Mouse (Mus musculus): Measurements from ENCODE around the gene Tbc1d8. TPM values are rescaled to one million over a fixed set of nuclear protein-coding genes. Genes with fewer than 3 reads are reported as not detected.

Gene Tbc1d8
- polyA plus RNA-seq, 1 experiment from 2014 or later, result 7.8 TPM

- no peaks in the 10 kb centered on the region for H3K27me3 ChIP-seq
- peaks cover 18% of the 10 kb centered on the region for H3K4me1 ChIP-seq
- H3K9me3 ChIP-seq, result no peaks in the 10 kb centered on the region
- WGBS, result under 1% methylated on average over 34 of the region's 34 CpGs
- peak; percentile 57 for ATAC-seq (ENCODE audit: low FRiP score, low read depth)
- H3K4me3 ChIP-seq, result peak overlapping the region; percentile 93
- H3K4me2 ChIP-seq (replicated peaks), result peak overlapping the region; percentile 93
- H3K9ac ChIP-seq (replicated peaks), result peak overlapping the region; percentile 98
- peaks cover 40% of the 10 kb centered on the region for H3K36me3 ChIP-seq
- peak overlapping the region; percentile 92 for H3K27ac ChIP-seq (replicated peaks)
Measured at GRCm38 (mm10) chr1:39368267-39368841, 110.2 kb downstream of the Tbc1d8 start.

- WGBS, result under 1% methylated on average over 62 of the region's 62 CpGs
- no peaks in the 10 kb centered on the region for H3K9me3 ChIP-seq
- peak within 1 kb of the TSS; percentile 92 for H3K27ac ChIP-seq (replicated peaks)
- peaks cover 18% of the 10 kb centered on the region for H3K4me1 ChIP-seq
- peak within 1 kb of the TSS; percentile 93 for H3K4me3 ChIP-seq
- peak; percentile 99 for ATAC-seq (ENCODE audit: low FRiP score, low read depth)
- H3K4me2 ChIP-seq (replicated peaks), result peak within 1 kb of the TSS; percentile 93
- H3K9ac ChIP-seq (replicated peaks), result peak within 1 kb of the TSS; percentile 98
- no peaks in the 10 kb centered on the region for H3K27me3 ChIP-seq
- H3K36me3 ChIP-seq, result peaks cover 34% of the 10 kb centered on the region
Measured at GRCm38 (mm10) chr1:39367601-39368266, 110.8 kb downstream of the Tbc1d8 start, which contains the start of gene Rpl31. Gene Rpl31 (plus strand): TSS chr1:39367842.

DNA sequence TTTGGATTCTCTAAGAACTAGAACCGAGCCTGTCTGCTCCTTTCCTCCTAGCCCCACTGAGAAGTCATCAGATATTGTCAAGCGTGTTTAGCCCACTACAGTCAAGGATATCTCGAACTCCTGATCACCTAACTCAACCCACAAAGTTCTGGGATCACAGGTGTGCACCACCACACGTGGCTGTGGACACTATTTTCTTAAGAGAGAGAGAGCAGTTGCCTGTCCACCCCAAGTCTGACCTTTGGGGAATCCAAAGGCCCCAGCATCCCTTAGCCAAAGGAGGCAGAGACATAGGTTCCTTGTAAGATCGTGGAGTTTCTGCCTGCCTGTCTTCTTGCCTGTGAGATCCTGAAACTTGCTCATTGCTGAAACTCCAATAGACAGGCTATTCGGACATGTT, 111.5 kb downstream of the Tbc1d8 start:
- peak overlapping the region; percentile 56 for H3K27ac ChIP-seq (replicated peaks)
- H3K36me3 ChIP-seq, result peaks cover 27% of the 10 kb centered on the region
- H3K4me3 ChIP-seq, result peak overlapping the region; percentile 93
- H3K4me2 ChIP-seq (replicated peaks), result peak overlapping the region; percentile 93
- H3K4me1 ChIP-seq, result peaks cover 18% of the 10 kb centered on the region
- peak; percentile 24 for ATAC-seq (ENCODE audit: low FRiP score, low read depth)
- 27% methylated on average over 6 of the region's 6 CpGs for WGBS
- H3K9me3 ChIP-seq, result no peaks in the 10 kb centered on the region
- H3K9ac ChIP-seq (replicated peaks), result peak overlapping the region; percentile 56
- 0 out of 2 replicates have a peak, but pooled peaks cover 1% of the 10 kb centered on the region for H3K27me3 ChIP-seq

DNA sequence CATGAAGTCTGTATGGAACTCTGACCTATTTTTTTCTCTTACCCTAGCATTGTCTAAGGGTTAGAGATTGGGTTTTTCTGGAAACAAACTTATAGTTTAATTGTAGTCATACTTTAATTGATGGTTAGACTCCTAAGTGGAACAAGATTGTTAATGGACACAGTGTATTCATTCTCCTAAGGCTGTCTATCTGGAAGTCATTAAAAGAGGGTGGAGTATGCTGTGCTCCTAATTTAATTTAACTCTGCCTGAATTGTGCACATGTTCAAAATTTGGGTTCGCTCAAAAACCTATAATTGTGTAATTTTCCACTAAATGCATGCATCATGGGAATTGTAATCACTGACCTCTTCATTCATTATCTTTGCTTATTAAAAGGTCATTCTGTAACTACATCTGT, 113.0 kb downstream of the Tbc1d8 start:
- 83% methylated on average over 1 of the region's 1 CpGs for WGBS
- Histone ChIP-seq H3K9me3 (no peaks in the 10 kb centered on the region), H3K36me3 (peaks cover 12% of the 10 kb centered on the region), H3K4me3 (no peak overlapping the region), H3K27ac (replicated peaks) (no peak overlapping the region), H3K4me1 (peaks cover 18% of the 10 kb centered on the region), H3K4me2 (replicated peaks) (no peak overlapping the region), H3K9ac (replicated peaks) (no peak overlapping the region), H3K27me3 (0 out of 2 replicates have a peak, but pooled peaks cover 8% of the 10 kb centered on the region)
- no peak for ATAC-seq (ENCODE audit: low FRiP score, low read depth)

DNA sequence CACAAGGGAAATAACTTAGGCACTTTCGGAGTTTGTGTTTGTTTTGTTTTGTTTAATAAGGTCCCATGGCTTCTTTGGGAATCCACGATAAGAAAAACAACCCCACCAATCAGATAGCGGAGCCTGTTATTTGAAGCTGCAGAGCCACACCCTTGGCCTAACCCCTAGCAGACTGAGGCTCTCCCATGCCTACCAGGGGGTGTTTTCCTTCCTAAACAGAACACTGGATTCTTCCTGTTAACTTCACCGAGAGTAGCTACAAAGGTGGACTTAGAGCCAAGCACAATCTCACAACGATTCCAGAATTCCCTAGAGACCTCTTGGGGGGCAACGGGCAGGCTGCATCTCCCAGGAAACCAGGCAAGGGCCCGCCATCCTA, 116.1 kb downstream of the Tbc1d8 start:
- no peak overlapping the region for H3K27ac ChIP-seq (replicated peaks)
- H3K4me1 ChIP-seq, result peaks cover 6% of the 10 kb centered on the region
- H3K9ac ChIP-seq (replicated peaks), result no peak overlapping the region
- peak overlapping the region; percentile 43; the same call in 1 of the 2 replicates for H3K4me2 ChIP-seq (replicated peaks)
- no peaks in the 10 kb centered on the region for H3K9me3 ChIP-seq
- 64% methylated on average over 7 of the region's 7 CpGs for WGBS
- H3K4me3 ChIP-seq, result no peak overlapping the region
- H3K27me3 ChIP-seq, result 0 out of 2 replicates have a peak, but pooled peaks cover 8% of the 10 kb centered on the region
- no peak for ATAC-seq (ENCODE audit: low FRiP score, low read depth)
- H3K36me3 ChIP-seq, result no peaks in the 10 kb centered on the region

GRCm38 (mm10) chr1:39361754-39362514, 116.6 kb downstream of the Tbc1d8 start:
- Histone ChIP-seq H3K4me2 (replicated peaks) (peak overlapping the region; percentile 43), H3K27ac (replicated peaks) (no peak overlapping the region), H3K27me3 (0 out of 2 replicates have a peak, but pooled peaks cover 8% of the 10 kb centered on the region), H3K4me3 (no peak overlapping the region), H3K36me3 (no peaks in the 10 kb centered on the region), H3K4me1 (peaks cover 4% of the 10 kb centered on the region), H3K9me3 (no peaks in the 10 kb centered on the region), H3K9ac (replicated peaks) (peak overlapping the region; percentile 2; the same call in 1 of the 2 replicates)
- 28% methylated on average over 24 of the region's 24 CpGs for WGBS
- 0 out of 2 replicates have a peak, but pooled peaks have one; percentile 19 for ATAC-seq (ENCODE audit: low FRiP score, low read depth)

GRCm38 (mm10) chr1:39349427-39349826, 129.1 kb downstream of the Tbc1d8 start:
- H3K27me3 ChIP-seq, result no peaks in the 10 kb centered on the region
- ATAC-seq (ENCODE audit: low FRiP score, low read depth), result no peak
- WGBS, result 88% methylated on average over 7 of the region's 7 CpGs
- H3K27ac ChIP-seq (replicated peaks), result no peak overlapping the region
- no peak overlapping the region for H3K4me3 ChIP-seq
- H3K36me3 ChIP-seq, result no peaks in the 10 kb centered on the region
- no peaks in the 10 kb centered on the region for H3K4me1 ChIP-seq
- no peaks in the 10 kb centered on the region for H3K9me3 ChIP-seq
- no peak overlapping the region for H3K9ac ChIP-seq (replicated peaks)
- H3K4me2 ChIP-seq (replicated peaks), result no peak overlapping the region

DNA sequence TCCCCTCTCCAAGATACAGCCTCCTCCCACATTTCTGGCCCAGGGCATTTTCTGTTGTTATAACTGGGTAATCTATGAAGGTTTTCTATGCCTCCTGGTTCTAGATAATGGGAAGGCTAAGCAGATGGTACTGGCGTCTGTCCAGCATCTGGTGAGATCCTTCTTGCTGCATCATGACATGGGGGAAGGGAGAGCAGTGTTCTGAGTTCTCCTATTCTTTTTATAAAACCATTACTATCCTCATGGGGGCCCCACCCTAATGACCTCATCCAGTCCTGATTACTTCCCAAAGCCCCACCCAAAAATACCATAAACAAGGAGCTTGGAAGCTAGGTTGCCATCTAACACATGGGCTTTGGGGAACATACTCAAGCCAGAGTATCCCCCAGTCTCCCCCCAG, 129.6 kb downstream of the Tbc1d8 start:
- H3K9ac ChIP-seq (replicated peaks), result no peak overlapping the region
- H3K27ac ChIP-seq (replicated peaks), result no peak overlapping the region
- no peak overlapping the region for H3K4me2 ChIP-seq (replicated peaks)
- no peaks in the 10 kb centered on the region for H3K36me3 ChIP-seq
- H3K27me3 ChIP-seq, result no peaks in the 10 kb centered on the region
- 73% methylated on average over 1 of the region's 1 CpGs for WGBS
- H3K4me1 ChIP-seq, result no peaks in the 10 kb centered on the region
- ATAC-seq (ENCODE audit: low FRiP score, low read depth), result no peak
- no peak overlapping the region for H3K4me3 ChIP-seq
- no peaks in the 10 kb centered on the region for H3K9me3 ChIP-seq

GRCm38 (mm10) chr1:39344981-39345600, 133.5 kb downstream of the Tbc1d8 start:
- H3K27ac ChIP-seq (replicated peaks), result no peak overlapping the region
- 60% methylated on average over 21 of the region's 21 CpGs for WGBS
- no peaks in the 10 kb centered on the region for H3K9me3 ChIP-seq
- H3K36me3 ChIP-seq, result no peaks in the 10 kb centered on the region
- H3K27me3 ChIP-seq, result no peaks in the 10 kb centered on the region
- no peak overlapping the region for H3K4me3 ChIP-seq
- no peak overlapping the region for H3K4me2 ChIP-seq (replicated peaks)
- no peak overlapping the region for H3K9ac ChIP-seq (replicated peaks)
- ATAC-seq (ENCODE audit: low FRiP score, low read depth), result no peak
- H3K4me1 ChIP-seq, result no peaks in the 10 kb centered on the region

- WGBS, result 80% methylated on average over 5 of the region's 5 CpGs
Measured at GRCm38 (mm10) chr1:39343242-39343641, 135.3 kb downstream of the Tbc1d8 start.

DNA sequence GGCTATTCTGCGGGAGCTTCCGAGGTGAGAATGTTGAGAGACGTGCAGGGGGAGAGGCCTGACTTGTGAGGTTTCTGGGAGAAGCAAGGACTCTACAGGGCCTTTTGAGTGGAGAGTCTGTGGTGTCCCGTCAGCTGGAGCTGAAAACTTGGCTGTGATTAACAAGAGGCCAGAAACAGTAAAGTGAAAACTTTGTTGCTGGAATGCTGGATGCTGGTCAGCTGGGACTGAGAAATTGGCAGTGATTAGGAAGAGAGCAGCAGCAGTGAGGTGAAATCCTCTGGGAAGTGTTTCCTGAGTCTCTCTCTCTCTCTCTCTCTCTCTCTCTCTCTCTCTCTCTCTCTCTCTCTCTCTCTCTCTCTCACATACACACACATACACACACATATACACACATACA, 136.7 kb downstream of the Tbc1d8 start:
- H3K27me3 ChIP-seq, result 0 out of 2 replicates have a peak, but pooled peaks cover 4% of the 10 kb centered on the region
- H3K4me2 ChIP-seq (replicated peaks), result no peak overlapping the region
- H3K36me3 ChIP-seq, result no peaks in the 10 kb centered on the region
- no peak overlapping the region for H3K9ac ChIP-seq (replicated peaks)
- H3K4me1 ChIP-seq, result no peaks in the 10 kb centered on the region
- no peaks in the 10 kb centered on the region for H3K9me3 ChIP-seq
- WGBS, result 87% methylated on average over 4 of the region's 4 CpGs
- no peak overlapping the region for H3K27ac ChIP-seq (replicated peaks)
- no peak overlapping the region for H3K4me3 ChIP-seq
- ATAC-seq (ENCODE audit: low FRiP score, low read depth), result no peak

More at GRCm38 (mm10) chr1:39343242-39343641, 135.3 kb downstream of the Tbc1d8 start:
- H3K4me3 ChIP-seq, result no peak overlapping the region
- H3K9me3 ChIP-seq, result no peaks in the 10 kb centered on the region
- no peak overlapping the region for H3K27ac ChIP-seq (replicated peaks)
- H3K4me2 ChIP-seq (replicated peaks), result no peak overlapping the region
- no peaks in the 10 kb centered on the region for H3K36me3 ChIP-seq
- 0 out of 2 replicates have a peak, but pooled peaks cover 4% of the 10 kb centered on the region for H3K27me3 ChIP-seq
- H3K9ac ChIP-seq (replicated peaks), result no peak overlapping the region
- no peaks in the 10 kb centered on the region for H3K4me1 ChIP-seq
- no peak for ATAC-seq (ENCODE audit: low FRiP score, low read depth)

Data from midbrain, embryonic 12.5 days (tissue).